Mouse (Mus musculus): ENCODE measurements at regions not wholly inside any gene's neighbourhood (a gene's known extent, or its start where the extent isn't known, plus 50 kb on each side); places are given as distances from the start of the nearest gene placed in this dataset.

DNA sequence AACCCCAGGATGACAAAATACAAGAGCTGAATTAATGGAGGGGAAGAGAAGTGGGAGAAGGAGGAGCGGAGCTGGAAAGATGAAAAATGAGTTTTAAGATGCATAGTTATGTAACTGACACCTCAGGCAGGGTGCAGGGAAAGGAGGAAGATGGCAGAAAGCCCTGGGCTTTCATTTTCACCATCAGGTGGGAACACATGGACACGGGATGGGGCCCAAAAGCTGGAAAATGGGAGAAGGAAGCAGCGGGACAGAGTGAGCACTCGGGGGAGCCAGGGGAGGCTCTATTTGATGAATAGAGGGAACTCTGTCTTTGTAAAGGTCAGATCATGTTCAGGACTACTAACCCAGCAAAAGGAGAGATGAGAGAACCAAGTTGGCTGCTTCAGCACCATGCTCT, 516.6 kb upstream of the Tnp1 start:
- peak; percentile 79 for DNase-seq

DNA sequence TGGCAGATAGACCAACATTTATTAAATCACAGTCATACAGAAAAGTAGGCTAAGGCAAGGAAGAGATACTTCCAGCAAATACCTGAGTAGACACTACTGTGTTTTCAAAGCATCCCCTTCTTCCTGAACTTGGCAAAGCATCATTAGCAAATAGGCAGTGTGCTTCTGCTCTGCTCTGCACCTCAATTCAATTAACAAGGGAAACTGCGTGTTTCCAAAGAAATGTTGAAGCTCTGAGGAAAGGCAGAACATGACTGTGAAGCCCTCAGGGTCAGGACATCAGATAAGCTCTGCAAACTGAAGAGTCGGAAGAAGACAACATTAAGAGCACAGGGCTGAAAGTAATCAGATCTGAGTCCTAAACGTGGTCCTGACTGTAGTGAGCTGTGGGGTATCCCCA, 516.1 kb upstream of the Tnp1 start:
- no peak for DNase-seq

DNA sequence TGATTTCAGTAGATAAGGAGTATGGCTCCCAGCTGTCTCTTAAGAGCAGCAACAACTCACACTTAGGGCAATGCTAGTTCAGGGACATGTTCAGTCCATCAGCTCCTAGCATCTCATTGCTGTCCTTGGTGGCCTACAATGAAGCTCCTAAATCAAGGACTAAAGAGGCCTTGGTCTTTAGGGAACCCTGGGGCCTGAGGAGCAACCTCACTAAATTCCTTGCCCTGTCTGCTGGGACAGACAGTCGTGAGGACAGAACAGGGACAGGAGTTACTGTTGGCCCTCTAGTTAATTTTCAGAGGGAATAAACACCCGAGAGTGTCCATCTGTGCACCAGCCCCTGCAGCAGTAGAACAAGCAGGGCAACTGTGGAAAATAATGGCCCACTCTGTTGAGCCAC, 514.6 kb upstream of the Tnp1 start:
- no peak for DNase-seq

DNA sequence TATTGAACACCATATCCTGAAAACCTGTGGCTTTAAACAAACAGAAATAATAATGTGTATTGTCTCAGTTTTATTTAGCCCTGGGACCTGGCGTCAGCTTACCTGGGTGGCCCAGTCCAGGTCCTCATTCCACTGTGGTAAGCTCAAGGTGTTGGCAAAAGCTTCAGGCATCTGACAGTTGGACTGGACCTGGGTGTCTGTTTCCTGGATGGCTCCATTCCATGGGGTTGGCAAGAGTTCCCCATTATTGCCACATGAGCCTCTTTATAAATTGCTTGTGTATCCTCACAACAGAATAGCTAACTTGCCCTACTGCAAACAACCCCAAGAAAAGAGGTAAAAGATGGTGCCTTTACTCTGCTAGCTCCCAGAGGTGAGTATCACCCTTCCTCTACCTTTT, 512.9 kb upstream of the Tnp1 start:
- DNase-seq = peak; percentile 90

DNA sequence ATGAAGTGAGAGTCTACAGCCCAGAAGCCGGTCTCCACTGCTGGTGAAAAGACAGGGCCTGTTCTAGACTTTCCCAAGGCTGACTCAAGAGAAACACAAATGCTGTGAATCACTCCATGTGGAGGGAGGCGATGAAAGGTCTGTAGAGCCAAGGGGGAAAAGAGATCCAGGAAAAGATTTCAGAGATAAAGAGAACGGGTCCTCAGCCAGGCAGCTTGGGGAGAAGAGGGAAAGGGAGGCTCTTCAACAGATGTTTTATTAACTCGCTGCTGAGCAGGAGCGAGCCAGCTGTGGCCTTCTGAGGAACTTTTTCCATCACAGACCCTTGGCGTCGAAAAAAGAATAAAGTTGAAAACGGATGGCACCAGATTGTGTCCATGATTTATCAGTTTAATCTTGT, 500.7 kb upstream of the Tnp1 start:
- DNase-seq = no peak

DNA sequence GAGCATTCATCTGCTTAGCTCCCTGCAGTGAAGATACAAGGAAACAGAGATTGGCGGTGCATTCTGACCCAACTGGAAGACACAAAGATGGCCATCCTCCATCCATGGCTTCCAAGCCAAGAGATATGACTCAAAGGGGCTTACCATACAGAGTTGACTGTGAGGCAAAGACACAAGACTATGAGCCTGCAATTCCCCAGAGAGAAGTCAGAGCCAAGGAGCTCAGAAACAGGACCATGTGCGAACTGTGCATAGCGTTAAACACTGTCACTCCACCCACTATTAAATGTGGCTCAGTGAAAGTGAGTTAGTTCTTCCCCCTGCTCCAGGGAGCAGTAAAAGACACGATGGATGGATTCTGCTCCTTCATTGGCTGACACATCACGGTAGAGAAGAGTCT, 500.1 kb upstream of the Tnp1 start:
- no peak for DNase-seq

DNA sequence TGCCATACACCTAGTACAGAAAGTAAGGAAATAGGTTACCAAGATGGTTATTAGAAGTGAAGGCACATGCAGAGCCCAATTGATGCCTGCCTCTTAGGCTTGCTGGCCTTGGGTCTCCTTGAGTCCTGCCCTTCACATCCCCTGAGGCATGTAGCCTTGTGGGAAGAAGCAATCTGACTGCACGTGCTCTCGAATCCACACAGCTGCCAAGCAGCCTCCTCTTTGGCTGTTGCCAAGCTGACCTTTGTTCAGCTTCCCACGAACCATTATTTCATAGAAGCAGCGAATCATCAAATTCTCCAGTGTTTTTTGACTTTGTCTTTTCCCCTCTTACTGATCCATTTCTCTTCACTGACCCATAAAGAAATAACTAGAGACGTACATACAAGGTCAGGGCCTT, 498.1 kb upstream of the Tnp1 start:
- no peak for DNase-seq

DNA sequence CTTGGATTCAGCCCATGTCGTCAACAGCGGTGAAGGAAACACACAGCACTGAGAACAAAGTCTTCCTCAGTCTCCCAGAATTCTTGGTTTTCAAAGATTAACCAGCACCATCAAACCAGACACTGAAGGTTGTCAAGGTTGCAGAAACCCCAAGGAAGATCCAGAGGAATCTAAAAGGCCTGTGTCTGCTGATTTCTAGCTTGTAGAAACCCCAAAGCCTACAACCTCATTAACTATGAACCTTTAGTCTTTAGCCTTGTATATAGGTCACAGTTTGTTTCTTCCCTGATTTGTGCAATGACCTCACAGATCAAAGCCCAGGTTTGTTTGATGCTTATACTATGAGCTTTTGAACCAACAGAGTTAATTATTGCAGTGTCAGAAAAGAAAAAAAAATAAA, 497.1 kb upstream of the Tnp1 start:
- DNase-seq = no peak

DNA sequence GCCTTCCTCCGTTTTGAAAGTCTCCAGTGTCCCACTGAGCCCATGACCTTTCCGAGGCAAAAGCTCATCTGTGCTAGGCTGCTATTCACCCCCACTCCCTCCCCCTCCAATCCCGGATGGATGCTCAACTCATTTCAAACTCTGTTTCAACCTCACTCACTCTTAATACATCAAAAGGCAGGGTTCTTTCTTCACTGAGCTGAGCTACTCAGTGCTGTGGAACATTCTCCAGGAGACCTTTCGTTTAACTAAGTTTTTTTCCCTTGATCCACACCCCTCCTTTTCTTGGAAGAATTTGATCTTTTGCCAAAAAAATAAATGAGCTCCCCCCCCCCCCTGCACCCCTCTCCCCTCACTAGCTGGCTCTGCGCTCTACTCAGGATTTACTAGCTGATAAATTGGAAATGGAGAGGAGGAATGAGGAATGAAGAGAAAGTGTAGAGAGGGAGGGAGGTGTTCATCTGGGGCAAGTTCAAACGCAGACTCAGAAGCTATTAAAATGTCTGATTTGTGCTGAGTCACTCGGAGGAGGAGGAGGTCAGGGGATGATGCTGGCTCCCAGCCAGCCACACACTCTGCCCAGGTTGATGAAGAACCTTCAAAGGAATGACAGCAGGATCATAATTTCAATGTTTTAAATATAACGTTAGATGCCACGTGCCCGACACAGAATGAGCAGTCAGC, 491.5 kb upstream of the Tnp1 start:
- no peak for DNase-seq

DNA sequence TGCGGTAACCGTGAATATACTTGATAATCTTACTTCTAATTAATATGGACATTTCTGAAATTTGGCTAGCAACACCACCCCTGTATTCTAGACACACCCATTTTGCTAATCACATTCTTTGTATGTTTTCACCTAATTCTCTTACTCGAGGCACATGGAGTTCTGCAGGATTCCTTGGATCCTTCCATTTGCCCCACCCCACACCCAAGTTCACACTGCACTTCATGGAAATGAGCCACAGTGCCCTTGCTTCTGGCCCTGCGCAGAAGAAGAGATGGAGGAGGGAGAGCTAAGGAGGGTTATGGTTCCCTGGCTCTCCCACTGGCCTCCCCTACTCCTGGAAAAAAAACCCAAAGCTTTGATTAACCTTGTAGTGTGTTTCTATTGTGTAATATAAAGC, 487.9 kb upstream of the Tnp1 start:
- DNase-seq = no peak

DNA sequence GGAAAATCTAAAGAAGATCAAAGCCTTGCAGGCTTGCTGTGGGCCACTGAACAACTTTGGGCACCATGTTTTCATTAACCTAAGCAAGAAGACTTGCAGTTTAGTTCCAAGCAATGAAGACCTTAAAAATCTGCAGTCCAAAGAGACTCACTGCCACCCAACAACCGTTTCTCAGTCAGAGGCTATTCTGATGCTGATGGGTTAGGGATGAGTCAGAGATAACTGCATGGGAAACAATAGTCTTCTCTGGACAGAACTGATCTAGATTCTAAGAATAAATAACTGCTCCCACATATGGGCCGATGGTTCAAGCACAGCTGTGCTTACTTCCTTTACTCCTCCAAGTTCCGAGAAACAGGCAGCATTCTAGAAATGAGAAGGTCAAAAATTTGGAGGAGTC, 485.0 kb upstream of the Tnp1 start:
- no peak for DNase-seq

DNA sequence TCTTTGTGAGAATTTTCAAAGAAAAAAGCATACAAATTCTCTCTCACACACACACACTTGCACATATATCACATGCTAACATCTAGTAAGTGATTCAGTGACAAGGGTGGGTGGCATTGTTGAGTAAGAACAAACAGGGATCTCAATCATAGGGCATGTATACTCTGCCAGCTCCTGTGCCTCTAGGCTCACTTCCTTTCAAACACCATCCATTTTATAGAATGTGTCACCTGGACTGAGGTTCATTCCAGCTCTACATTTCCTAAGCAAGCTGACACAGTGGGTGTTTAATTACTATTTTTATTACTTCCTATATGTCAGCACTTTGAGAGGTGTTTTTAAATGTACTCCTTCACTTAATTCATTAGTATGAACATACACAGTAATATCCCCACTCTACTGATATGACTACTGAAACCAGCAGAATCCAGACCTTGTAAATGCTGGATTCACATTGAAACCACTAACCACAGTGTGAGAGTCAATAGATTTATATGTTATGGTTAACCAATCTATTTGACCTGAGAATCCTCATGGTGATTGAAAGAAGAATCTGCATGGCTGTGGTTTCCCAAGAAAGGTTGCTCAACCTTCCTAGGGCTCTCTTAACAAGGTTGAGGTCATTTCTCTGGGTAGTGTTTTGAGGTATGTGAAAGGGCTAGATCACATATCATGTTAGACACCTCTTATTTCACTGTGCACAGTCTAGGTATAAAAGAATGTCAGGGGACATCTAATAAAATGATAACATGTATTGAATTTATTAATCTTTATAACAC, 480.5 kb upstream of the Tnp1 start:
- DNase-seq = no peak

DNA sequence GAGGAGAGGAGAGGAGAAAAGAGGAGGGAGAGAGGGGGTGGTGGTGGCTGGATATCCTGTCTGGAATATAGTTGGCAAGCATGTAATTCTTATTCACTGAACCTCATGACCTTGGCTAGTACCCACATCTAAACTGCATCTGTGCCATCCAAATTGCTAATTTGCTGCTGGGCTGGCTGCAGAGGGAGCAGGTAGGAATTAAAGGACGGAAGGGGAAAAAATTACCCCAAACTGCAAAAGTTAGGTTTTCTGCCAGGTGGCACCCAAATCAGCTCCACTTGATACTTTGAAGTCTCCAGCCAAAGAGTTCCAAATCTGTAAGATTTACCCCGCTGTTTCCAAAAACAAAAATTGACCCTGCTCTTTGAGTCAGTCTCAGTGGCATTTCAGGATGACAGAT, 466.2 kb upstream of the Tnp1 start:
- no peak for DNase-seq

DNA sequence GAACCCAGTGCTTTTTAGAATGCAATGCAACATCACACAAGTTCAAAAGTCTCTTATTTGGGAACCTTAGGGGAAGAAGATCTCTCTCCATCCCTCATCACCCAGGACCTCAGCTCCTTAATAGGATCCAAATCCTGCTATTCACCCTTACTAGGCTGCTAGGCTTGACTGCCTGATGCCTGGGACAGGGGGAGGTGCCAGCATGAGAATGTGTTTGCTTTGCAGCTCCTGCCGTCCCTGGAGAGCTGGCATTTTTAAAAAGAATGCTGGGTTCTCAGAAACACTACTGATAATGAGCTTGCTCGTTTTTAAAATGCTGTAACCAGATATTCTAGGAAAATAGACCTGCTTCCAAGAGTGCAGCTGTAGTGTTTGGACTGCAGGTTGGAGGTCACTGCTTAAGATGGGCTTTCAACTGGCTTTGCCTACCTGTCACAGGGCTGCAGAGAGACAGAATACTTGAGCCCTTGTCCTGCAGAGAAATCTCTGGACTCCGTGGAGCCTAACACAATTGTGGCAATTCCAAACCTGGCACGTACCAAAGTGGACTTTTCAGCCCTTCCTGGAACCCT, 463.7 kb upstream of the Tnp1 start:
- no peak for DNase-seq

DNA sequence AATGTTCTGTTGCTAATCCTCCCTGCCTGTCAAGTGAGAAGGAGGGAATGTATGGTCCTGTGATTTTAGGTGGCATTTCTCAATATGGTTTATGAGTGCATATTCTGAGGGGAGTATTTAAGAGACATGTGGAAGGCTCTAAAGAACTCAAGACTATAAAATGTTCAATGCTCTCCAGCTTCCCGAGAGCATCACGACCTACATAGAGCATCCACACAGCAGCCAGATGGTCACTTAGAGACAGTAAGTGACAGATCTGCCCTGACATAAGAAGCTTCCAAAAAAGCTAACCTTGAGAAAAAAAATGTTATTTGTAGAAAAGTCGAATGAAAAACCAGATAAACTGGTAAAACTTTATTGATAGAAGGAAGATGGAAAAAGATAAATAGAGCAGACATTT, 444.9 kb upstream of the Tnp1 start:
- no peak for DNase-seq

DNA sequence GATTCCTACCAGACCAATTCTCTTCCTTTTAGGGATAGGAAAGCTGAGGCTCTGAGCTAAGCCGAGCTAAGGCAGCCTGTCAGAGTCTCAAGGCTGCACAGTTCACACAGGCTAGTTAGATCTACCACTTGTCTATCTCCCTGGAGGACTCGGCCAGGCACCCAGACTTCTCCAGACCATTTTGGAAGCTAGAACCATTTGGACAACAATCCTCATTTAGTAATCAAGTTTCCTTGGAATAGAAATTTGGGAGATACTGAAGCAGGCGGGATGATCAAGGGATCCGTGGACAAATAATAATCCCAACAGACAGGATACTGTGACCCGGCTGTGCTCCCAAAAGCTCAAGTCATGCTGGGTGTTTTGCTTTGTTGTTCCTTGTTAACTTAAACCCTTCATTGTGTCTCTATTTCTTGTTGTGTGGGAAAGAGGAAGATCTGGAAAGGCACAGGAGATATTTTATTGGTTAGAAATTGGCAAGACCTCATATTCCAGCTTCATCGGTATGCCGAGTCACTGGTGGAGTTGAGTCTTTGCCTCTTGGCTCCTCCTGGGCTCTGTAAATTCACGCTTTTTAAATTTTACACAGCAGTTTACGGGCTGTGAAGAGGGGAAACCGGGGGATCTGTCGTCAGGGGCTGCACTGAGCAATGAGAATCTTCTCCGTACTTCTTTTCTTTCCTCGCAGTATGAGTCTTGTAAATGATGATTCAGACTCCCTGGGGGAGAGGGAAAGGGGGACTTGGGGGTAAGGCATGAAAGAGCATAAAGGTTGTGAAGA, 444.2 kb upstream of the Tnp1 start:
- DNase-seq = no peak

DNA sequence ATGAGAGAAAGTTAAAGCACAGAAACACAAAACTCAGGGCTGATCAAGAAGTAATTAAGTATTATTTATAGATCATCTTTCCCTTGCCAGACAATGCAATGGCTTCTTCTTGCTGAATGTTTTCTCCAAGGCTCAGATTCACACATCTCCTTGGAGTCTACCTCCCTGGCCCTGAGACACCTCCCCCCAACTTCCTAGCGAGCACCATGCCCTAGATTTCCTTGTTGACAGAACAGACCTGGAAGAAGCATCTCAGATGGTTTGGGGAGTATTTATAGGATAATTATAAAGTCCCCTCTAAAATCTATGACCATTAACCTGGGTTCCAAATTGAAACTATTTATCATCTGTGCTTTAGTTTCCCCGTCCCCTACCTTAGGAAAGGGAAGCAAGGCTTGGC, 441.6 kb upstream of the Tnp1 start:
- no peak for DNase-seq

DNA sequence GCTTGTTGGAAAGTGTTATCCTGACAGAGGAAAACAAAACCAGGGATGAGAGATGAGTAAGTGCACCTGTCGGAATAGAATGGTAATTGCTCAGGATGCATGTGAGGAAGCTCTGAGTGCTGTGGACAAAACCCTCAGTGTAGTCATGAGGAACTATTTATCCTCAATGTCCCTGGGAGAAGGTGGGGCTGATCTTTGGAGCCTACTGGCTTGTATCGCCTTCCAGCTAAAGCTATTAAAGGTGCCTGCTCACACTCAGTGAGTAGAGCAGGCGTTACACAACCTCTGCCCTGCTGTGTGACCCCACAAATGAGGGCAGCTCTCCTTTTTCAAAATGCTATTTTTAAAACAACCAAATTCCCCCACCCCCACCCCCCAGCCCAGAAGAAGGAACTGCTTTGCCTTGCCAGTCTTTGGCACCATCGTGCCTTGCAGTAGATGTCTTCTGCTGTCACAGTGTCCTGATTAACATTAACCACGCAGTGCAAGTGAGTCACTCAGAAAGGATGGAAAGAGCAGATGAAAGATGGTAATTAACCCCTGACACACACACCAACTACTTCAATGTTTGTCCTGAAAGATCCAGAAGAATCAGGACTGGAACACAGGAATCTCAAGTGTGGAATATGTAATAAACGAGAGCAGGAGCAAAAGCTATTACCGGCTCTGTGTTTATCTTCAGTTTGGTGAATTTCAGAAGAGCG, 440.8 kb upstream of the Tnp1 start:
- DNase-seq = no peak

DNA sequence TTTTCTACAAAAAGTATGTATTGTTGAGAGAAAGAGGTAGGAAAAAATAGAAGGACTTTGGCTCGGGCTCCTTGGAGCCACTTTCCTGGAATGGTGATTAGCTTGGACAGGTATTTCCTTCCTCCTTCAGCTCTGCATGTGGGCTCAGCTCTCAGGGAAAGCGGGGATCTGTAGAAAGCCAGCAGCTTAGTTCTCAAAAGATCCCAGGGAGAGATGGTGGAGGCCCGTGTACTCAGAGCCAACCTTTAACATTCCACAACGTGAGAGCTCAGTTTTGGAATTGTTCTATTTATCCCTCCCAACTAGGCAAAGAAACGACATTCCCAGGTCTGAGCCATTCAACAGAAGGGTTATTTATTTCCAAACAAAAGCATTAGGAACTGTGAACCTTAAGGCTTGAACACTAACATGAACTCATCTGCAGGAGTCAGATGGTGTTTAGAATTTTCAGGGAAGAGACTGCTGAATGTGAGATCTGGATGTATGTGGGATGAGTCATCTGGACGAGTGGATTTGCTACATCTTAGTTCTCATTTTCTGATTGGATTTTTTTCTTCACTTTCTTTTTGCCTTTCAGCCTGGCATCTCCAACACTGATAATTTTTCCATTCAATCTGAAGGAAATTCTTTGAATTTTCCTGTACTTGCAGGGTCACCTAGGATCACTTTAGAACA, 428.6 kb upstream of the Tnp1 start:
- no peak for DNase-seq

DNA sequence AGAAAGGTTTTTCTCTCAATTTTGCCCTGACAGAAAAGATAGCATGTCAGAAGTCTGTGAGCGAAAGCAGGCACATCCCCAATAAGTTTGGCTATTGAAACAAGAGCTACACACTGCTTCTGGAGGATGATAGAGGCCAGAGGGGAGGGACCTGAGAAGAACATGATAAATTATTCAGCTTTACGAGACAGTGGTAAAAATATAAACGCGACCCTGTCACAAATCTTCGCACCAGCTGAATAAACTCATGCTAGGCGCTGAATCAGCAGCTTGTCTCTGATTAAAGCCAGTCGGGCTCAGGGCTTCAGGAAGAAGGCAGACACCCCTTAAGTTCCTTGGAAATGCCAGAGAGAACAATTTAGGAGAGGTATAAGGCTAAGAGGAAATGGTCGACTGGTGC, 422.7 kb upstream of the Tnp1 start:
- no peak for DNase-seq

DNA sequence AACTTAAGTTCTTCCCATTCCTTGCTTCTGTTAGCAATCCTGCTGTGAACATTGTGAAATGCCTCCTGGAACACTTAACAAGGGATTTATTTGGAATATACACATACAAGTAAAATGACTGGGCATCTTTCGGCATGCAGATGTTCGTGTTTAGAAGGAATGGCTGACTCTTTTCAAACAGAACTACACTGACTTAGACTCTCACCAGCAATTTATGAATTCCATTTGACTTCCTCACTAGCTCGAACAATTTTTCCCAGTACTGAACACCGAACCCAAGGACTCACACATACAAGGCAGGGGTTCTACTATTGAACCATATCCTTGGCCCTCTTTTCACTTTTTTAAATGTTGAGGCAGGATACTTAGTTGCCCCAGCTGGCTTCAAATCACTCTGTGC, 412.4 kb upstream of the Tnp1 start:
- no peak for DNase-seq

DNA sequence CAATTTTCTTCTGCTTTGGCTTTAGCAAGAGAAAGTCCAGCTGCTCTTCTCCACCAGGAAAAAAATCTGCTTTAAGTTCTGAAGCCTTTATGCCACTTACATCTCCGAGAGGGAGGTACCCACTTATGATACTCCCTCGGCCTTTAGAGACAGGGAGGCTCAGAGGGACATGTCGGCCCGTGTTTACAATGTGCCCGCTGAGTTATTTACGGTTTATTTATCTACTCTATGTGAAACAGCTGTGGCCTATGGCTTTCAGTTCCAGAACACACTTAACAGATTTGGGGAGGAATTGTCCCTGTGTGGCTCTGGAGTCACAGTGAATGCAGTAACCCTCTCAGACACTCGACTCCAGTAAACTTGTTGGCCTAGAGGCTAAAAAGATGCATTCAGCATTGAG, 409.3 kb upstream of the Tnp1 start:
- DNase-seq = no peak

DNA sequence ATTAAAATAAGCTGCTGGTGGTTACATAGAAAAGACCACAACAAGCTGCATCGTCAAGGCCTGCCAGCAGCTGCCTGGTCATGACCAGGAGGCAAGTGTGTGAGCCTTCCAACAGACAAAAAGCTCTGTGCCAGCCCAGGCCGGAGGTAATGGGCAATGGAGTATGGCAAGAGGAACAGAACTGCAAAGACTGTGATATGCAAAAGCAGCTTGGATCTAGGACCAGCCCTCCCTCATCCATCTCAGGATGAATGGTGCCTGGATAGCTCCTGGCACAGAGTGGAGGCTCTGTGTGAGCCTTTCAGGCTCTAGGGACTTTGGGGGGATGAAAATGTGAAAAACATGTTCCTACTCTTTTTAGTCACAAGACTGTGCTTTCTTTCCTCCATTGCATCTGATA, 402.5 kb upstream of the Tnp1 start:
- DNase-seq = no peak
